Comparison of ENCODE assay signal across 14 mouse cellular contexts in genomic region chr5:127310318-127311004, GRCm38 (mm10).
A peak's percentile ranks its signal among the peaks of the same experiment; 100 is the strongest.
DNase-seq lines count a peak whose midpoint lies in the region; ATAC-seq lines count a peak whose summit lies in the region.
"Had no signal": no experiment of that assay in that cellular context is flagged by ENCODE, and none has a peak within 500 bp of the region (broad histone marks: within the 10 kb centered on the region; RNA-seq: fewer than 3 reads in every experiment).

No protein-coding gene starts in this region.

- H3K9ac ChIP-seq in hindbrain, embryonic 13.5 days: no peak overlapping the region
- H3K9ac ChIP-seq in intestine, embryonic 16.5 days (ENCODE audit: low read depth, low read length): no peak overlapping the region

- peak; percentile 47 for DNase-seq in hindbrain, embryonic 10.5 days (ENCODE audit: low spot score)
- DNase-seq in embryo, embryonic 11.5 days (ENCODE audit: low read depth, low spot score): peak; percentile 59
- peak; percentile 24 for DNase-seq in lung, postnatal 25 days (ENCODE audit: low spot score)
- DNase-seq in ovary, postnatal 14 days (ENCODE audit: low spot score): no peak
- DNase-seq in cerebellum, postnatal 36 days: no peak
- no peak for DNase-seq in adrenal gland, adult 8-10 months
- DNase-seq: adrenal gland, postnatal 14 days; cerebellum, adult 11-12 months; heart, postnatal 4 days; thymus, postnatal 25 days had no signal

- H3K4me3 ChIP-seq in hindbrain, embryonic 10.5 days: no peak overlapping the region; the same call in 1 of the 2 replicates
- H3K4me3 ChIP-seq in hindbrain, embryonic 13.5 days: no peak overlapping the region
- H3K4me3 ChIP-seq in intestine, embryonic 16.5 days (ENCODE audit: low read length): no peak overlapping the region
- H3K4me3 ChIP-seq: myocyte had no signal

- no peaks in the 10 kb centered on the region for H3K9me3 ChIP-seq in hindbrain, embryonic 10.5 days
- no peaks in the 10 kb centered on the region for H3K9me3 ChIP-seq in hindbrain, embryonic 13.5 days
- no peaks in the 10 kb centered on the region for H3K9me3 ChIP-seq in intestine, embryonic 16.5 days (ENCODE audit: control insufficient read depth, low read length)

- no peak for ATAC-seq in hindbrain, embryonic 13.5 days (ENCODE audit: low FRiP score)
- ATAC-seq in intestine, embryonic 16.5 days: peak; percentile 48; the same call in 1 of the 2 replicates

- no peaks in the 10 kb centered on the region for H3K27me3 ChIP-seq in hindbrain, embryonic 10.5 days (ENCODE audit: insufficient read depth, poor library complexity, severe bottlenecking)
- H3K27me3 ChIP-seq in hindbrain, embryonic 13.5 days: no peaks in the 10 kb centered on the region
- H3K27me3 ChIP-seq in intestine, embryonic 16.5 days (replicated peaks; ENCODE audit: control insufficient read depth, insufficient read depth, low read length): no peaks in the 10 kb centered on the region

- peaks cover 37% of the 10 kb centered on the region for H3K4me1 ChIP-seq in hindbrain, embryonic 10.5 days (replicated peaks)
- H3K4me1 ChIP-seq in hindbrain, embryonic 13.5 days (replicated peaks): peaks cover 4% of the 10 kb centered on the region
- H3K4me1 ChIP-seq in intestine, embryonic 16.5 days (ENCODE audit: control insufficient read depth, insufficient read depth, low read length): no peaks in the 10 kb centered on the region

- H3K36me3 ChIP-seq in hindbrain, embryonic 10.5 days: 0 out of 2 replicates have a peak, but pooled peaks cover 4% of the 10 kb centered on the region
- no peaks in the 10 kb centered on the region for H3K36me3 ChIP-seq in hindbrain, embryonic 13.5 days
- H3K36me3 ChIP-seq in intestine, embryonic 16.5 days (ENCODE audit: control insufficient read depth, insufficient read depth, low read length): no peaks in the 10 kb centered on the region

- H3K27ac ChIP-seq in hindbrain, embryonic 10.5 days: peak overlapping the region; percentile 70
- no peak overlapping the region for H3K27ac ChIP-seq in hindbrain, embryonic 13.5 days
- no peak overlapping the region for H3K27ac ChIP-seq in intestine, embryonic 16.5 days (ENCODE audit: low read length)
- H3K27ac ChIP-seq: macrophage had no signal

- no peak overlapping the region for H3K4me2 ChIP-seq in hindbrain, embryonic 13.5 days
- no peak overlapping the region for H3K4me2 ChIP-seq in intestine, embryonic 16.5 days (ENCODE audit: low read depth, low read length)

- 44% methylated on average over 14 of the region's 14 CpGs for WGBS in hindbrain, embryonic 10.5 days
- 51% methylated on average over 14 of the region's 14 CpGs for WGBS in hindbrain, embryonic 13.5 days
- 36% methylated on average over 14 of the region's 14 CpGs for WGBS in intestine, embryonic 16.5 days

Comparison
In these comparisons a context has a peak if more than half of its experiments do, and no peak if none do; other contexts are left out.
1. DNase-seq: peak in hindbrain, embryonic 10.5 days (single experiment), embryo, embryonic 11.5 days (single experiment) and lung, postnatal 25 days (single experiment); none in ovary, postnatal 14 days (single experiment), cerebellum, postnatal 36 days (0 of 2) and adrenal gland, adult 8-10 months (single experiment).